Mouse (Mus musculus) urinary bladder, adult 18-20 months (tissue): ENCODE measurements around the gene Cfap77.

Source experiments
- DNase-seq, 2 experiments: peaks; one replicate each; pipeline ENCODE4 v3.0.0; 2022; ENCODE audit warnings: low spot score in 2 of 2, mixed read lengths in 2 of 2

The Cfap77 gene

DNA sequence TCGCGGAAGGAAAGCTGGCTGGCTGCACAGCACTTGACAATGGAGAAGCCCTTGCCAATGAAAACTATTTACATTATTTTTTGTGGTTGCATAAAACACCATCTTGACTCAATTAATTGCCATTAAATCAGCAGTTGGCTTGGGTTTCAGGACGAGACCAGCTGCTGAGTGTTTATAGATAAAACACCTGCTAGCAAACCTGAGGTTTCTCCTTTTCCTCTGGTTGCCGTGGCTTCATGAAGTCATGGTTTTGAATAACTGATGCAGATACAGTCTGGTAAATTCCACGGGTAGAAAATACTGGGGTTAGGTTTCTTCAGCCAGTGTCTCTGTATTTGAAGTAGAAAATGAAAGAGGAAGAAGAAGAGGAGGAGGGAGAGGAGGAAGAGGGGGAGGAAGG is 2.9 kb downstream of the Cfap77 start:
- no peak for DNase-seq

DNA sequence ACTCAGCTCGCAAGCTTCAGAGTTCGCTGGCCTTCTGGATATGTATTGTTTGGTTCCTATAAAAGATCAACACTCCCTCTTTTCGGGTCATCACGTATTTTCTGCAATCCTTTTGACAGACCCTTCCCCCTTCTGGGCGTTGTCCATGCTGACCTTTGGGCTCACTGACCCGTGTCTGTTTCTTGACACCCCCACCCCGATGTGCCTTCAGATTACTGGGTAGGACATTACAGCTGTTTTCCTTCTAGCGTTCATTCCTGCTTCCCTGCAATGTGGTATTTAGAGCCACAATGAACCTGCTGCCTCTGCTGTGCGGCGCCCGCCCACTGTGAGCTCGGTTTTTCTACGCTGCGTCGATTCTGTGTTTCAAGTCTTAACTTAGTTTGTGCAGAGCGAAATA is 8.7 kb downstream of the Cfap77 start:
- no peak for DNase-seq

DNA sequence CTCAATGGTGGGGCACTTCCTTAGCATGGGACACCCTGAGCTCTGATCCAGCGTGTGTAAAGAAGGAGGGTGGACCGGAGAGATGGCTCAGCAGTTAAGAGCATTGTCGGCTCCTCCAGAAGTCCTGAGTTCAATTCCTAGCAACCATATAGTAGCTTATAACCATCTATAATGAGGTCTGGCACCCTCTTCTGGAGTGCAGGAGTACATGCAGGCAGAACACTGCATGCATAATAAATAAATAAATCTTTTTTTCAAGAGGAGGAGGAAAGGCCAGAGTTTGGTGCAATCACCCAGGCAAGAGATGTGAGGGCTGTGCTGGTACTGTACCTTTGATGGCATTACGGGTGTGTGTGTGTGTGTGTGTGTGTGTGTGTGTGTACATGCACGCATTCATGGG is 12.7 kb downstream of the Cfap77 start:
- DNase-seq, result no peak

DNA sequence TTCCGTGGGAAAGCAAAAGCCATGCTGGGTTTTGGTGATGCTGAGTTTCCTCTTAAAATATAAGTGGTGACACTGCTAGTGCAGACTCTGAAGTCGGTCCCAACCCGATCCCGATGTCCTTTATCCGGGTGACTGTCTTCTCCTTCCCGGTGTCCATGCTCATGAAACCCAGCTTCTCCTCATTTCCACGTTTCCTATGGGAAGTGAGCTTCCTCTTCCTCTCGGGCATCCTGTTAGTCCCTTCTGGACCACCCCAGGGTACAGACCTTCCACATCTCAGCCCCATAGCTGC is 13.4 kb downstream of the Cfap77 start:
- no peak for DNase-seq

DNA sequence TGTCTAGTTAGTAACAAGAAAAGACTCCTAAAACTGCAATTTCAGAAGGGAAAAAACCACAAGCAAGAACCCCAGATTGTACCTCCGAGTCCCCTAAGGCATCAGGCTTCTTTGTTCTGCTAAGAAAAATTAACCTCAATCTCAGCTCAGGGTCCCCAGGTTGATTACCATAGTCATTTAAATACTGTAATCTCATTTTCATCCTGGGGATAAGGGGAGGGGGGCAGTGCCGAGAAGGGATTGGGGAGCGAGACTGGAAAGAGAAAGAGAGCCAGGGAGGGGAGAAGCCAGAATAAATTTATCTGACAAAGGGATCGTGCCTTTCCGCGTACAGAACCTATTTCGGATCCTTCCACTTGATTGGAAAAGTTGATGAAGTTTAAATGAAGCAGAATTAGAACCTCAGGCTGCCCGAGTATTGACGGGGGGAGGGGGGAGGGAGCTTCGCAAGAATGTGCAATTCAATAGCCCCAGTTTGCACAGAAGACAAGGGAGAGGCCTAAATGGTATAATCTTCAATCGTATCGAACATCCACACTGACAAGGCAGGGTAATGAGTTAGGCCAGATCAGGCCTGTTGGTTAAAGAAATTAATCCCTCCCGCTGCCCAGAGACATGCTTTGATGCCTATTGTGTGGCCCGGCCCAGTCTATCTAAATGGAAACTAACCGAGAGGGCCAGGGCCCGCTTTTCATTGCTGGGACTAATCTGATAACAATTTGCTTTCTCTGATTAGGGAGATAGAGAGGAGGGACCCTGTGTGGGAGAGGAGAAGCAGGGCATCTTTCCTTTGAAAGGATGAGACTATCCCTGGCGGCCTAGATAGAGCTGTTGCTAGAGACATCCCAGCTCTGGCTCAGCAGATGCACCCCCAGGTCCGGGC is 14.0 kb downstream of the Cfap77 start:
- DNase-seq, result no peak

DNA sequence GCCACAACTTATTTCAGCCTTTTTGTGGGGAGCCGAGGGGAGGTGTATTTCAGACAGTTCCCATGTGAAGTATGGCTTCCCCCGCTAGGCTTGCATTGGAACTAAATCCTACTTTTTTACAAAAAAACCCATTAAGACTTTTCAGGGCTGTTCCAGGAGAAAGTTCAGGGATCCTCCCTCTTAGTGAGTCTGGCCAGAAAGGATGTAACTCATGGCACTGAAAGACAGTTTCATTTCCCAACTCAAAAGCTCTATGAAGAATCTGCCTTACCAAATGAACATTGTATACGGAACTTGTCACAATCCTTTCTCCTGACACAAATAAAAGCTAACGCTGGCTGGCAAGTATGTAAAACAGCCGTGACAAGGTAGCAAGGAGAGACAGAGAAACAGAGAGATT is 15.1 kb downstream of the Cfap77 start:
- no peak for DNase-seq

DNA sequence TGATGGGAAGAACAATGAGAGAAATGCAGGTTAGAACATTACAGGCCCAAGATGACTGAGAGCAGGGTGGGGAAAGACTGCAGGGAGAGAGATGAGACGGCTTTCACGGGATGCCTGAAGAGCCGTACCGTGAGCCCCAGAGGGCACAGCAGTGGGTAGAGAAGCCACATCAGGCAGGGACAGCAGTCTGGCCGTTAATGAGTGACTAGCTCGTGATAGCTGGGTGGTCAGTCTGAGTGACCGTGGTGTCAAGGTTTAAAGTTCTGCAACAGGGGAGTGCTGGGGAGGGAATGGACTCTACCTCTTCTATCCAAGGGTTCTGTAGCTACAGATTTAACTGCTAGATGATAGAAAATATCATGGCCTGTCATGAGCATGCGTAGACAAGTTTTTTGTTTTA is 19.2 kb downstream of the Cfap77 start:
- no peak for DNase-seq

DNA sequence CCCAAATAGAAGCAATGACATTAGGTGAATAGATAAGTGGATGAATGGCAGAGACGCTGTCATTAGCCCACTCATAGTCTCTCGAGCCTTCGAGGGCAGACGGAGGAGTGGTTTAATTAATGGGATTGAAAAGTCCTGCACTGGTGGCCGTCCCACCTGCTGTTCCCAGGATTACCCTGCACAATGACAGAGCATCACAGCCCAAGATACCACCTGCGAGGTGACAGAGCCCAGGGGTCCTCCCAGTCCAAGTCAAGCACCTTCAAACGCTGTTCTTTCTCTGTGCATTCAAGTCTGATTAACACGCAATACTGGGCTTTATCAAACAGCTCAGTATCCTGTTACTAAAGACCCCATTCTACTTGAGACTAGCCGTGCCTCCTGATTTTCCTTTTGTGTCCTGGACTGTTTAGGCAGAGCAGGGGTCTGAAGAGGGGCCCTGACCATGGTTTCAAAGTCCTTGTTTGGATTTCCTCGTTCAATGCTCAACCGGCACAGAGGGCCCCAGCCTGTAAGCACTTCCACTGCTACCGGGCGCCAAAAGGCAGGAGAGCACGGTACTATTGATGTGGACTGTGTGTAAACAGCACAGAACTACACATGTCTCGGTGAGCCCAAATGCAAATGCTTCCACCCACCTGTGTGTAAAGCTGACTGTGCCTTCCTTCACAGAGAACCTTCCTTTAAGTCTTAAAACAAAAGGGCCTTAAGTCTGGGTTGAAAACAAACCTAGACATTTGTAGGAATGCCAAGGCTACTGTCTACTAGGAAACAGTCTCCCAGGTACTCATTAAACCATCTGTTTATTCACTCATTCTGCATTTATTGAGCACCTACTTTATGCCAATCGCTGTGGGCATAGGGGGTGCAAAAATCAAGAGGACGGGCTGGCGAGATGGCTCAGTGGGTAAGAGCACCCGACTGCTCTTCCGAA is 20.1 kb downstream of the Cfap77 start:
- no peak for DNase-seq

DNA sequence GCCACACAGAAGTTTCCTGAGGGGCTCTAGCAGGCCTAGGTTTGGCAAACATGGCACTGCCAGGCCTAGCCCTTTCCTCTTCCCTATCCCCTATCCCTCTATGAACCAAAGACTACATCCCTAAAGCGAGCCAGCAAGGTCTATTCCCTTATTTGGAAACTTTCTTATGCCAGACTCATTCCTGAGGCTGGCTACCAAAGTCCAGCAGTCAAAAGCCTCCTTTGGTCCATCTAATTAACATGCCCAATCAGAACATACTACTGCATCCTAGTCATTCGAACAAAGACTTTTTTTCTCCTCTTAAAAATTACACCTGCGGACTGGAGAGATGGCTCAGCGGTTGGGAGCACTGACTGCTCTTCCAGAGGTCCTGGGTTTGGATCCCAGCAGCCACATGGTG is 22.9 kb downstream of the Cfap77 start:
- DNase-seq, result no peak

DNA sequence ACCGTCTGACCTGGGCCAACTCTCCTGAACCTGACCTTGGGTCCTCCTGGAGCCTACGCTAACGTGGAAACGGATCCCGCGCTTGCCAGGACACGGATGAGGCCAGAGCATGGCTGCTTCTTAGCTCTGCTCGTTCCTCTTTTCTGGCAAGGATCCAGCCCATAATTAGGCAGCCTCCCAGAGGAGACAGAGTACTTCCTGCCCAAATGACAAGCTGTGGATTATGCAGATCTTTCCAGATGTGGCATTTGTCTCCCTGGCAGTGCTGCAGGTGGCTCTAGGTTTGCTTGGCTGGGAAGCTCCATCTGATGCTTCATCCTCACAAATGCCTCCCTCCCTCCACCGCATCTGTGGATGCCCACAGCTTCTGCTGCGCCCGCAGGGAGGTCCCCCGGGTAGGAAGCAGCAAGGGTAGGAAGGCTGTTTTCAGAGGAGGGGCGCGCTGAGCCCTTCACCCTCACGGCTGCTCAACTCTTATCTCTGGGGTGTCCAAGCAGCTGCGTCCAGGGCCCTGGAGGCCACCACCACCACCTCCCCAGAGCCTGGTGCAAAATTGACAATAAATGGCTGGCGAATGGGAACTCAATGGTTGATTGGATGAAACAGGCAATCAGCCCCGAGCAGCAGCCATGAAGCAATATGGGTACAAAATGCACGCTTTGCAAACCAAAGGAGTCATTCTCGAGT is 24.7 kb downstream of the Cfap77 start:
- no peak for DNase-seq

DNA sequence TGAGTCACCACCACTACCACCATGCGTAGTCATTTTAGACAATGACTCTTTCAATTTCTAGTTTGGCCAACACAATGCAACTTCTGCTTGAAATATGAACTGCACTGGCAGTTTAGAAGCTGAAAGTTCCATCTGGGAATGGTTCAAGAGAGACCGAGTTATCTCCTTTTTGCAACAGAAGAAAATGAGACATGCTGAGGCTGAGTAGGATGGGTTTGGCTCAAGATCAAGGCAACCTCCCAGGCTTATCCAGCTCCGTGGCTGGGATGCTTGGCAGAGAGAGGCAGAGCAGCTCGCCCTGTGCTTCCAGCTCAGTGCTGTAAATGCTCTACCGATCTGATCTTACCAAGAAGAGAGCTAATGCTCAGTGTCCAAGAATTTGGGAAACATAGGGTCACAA is 29.6 kb downstream of the Cfap77 start:
- DNase-seq, result no peak

DNA sequence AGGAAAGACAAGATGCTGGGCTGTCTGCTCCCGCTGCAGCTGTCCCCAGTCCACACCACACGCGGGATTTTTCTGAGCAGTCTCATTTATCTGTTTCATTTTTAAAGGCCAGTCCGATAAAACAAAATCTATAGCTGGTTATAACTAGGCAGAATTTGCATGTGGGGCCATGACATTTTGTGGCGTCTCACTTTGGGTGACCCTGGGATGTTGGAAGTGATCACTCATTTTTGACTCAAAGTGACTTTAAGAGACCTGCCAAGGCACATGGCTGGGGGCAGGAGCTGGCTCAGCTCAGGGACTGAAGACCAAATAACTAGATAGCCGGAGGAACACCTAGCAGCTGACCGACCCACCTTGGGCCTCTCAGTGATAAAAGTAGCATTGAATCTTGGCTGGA is 31.9 kb downstream of the Cfap77 start:
- DNase-seq, result no peak

DNA sequence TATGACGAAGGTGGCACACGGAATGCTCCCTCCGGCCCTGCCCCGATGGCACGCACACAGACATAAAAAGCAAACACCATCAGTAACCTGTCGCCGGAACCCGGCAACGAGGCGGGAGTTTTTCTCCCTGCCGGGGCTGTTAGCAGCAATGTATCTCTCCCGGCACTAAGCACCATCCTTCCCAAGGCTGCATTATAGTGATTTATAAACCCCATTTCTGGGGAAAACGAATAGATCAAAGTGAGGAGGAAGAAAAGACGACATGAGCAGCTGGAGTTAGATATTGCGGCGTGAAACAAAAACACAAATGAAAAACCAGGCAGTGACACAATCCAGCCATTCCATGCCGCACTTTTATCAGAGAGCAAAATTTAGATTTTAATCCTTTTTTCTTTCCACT is 33.8 kb downstream of the Cfap77 start:
- no peak for DNase-seq

DNA sequence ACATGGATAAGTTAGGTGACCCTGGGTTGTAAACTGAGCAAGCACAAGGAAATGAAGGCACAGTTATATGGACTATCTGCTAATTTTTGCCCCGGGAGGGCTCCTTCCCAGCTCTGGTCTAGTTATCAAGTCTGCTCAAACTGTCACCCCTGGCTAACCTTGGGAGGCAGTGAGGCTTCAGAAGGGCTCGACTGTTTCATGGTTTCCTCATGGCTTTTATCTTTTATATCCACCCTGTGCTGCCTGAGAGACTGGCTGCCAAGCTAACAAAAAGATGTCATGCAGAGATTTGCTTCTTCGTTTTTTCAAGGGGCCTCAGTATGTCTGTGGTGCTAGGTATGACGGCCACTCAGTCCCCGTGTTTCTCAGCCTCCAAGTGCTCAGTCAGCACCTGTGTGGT is 36.2 kb downstream of the Cfap77 start:
- no peak for DNase-seq

DNA sequence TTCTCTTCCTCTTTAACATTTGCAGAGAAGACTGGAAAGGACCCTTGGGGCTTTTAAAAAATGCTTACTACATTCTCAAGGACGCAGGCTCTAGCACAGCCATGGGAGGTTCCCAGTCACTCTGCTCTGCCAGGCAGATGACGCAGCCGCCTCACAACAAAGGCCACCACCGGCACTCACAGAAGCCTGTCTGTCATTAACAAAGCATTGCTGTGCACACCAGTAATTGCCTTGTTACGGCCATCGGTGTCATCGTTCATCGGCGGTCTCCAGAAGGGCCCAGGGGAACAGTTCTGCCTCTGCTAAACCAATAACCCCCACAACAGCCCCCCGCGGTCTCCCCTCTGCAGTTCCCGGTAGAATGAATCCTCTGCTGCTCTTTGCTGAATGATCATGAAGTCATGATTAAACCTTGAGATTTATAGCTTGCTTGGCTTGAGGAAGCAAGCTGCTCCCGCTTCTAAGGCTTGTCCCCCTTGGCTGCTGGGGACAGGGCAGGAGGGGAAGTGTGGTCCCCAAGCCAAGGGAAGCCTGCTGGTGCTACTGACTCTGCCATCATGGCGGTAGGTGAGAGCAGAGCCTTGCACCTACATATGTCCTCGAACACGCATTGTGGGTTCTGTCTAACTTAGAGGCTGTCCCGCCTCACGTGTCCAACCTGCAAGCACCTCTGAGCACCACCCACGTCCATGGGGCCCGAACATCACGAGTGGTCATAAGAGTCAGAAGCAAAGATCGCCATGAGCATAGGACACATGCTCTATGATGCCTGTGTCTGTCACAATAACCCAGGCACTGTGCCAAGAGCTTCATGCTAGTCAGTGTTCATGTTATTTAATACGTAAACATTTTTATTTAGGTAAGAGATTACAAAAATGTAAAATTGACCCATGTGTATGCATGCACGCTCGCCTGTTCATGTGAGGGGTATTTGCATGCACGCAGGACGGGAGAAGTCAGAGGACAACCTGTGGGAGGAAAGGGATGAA is 38.0 kb downstream of the Cfap77 start:
- DNase-seq, result no peak

DNA sequence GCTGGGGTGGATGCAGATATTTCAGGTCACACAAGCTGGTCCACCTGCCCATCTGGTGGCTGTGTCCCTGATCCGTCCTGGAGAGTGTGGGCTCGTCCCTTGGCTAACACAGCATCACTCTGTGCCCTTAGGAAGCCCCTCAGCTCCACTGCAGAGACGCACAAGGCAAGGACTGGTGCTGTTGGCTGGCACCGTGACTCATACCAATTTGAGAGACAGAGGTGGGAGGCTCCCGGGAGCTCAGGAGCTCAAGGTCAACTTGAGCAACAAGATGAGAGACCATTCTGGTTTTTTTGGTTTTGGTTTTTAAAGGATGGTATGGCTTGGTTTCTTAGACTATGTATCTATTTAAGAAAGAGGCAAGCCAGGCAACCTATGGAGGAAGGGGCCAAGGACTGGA is 42.3 kb downstream of the Cfap77 start:
- no peak for DNase-seq

DNA sequence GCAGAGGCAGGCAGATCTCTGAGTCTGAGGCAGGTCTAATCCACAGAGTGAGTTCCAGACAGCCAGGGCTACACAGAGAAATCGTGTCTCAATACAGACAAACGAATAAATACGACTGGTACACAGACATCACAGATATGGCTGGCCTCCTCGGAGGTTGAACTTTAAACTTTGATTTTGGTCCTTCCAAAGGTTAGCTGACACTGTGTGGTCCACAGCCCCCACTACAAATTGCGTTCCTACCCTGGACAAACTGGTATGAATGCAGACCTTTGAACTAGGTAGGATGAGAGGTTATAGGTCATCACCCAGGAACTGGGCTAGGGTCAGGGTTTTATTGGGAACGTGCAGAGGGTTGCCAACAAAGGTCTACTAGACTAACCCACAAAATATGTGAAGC is 47.2 kb downstream of the Cfap77 start:
- DNase-seq, result no peak

DNA sequence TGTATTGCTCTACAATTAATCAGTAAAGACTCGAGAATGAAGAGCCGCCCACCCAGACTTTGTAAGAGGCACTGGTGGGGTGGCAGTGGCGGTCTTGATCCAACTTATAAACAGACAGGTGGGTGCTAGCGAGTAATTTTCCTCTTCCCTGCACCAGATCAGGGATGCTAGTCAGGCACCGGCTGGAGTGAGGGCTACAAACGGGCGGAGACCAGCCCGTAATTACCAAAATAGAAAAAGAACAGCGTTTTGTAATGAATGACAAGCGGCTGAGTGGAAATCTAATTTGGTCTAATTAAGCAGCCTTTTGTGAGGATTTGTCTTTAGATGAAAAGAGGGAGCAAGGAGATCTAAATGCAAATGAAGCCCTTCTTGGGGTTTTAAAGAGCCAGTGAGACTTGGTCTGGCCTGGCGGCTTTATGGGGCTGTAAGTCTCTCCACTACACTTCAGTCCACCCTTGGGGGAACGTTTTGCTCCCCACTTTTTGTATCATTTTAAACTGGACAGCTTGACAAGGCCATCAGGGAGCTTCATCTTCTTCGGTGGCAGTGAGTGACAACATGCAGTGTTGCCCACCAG is 48.3 kb downstream of the Cfap77 start:
- no peak for DNase-seq

DNA sequence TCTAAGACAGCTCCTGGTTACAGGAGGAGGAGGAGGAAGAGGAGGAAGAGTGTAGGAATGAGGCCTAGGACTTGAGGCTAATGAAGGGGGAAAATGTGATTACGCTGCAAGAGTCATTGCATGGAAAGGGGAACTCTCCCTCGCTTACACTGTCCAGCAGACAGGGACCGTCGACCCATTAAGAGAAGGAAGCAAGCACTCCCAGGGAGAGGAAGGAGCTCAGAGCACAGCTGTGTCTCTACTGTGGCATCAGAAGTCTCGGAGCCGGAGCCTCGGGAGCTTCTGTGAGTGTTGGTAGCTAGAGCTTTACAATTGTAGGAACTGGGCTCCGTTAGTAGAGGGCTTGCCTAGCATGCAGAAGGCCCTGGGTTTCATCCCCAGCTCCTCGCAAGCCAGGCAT is 50.8 kb downstream of the Cfap77 start:
- DNase-seq, result no peak

DNA sequence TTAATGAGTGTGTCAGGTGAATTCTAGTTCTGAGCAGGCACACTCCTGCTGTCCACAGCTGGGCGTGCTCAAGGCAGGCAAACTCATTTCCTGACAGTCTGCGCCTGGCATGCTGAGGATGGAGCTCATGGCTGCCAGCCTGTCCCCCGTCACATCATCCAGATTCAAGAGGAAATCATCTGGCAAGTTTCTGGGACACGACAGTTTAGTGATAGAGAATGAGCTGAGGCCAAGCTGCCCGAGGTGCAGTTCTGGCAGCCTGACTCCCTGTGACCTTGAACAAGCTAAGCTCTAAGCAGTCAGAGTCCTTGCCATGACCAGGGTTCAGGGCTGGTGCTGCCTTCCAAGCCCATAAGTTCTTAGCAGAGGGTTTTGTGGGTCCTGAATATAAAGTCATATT is 56.6 kb downstream of the Cfap77 start:
- no peak for DNase-seq
